Mouse (Mus musculus) cerebellum, adult 9-10 months (tissue): Measurements from ENCODE around the gene Mark4.

Experiments used
- DNase-seq: peaks from one replicate; pipeline ENCODE4 v3.0.0; 2022

Gene Mark4

DNA sequence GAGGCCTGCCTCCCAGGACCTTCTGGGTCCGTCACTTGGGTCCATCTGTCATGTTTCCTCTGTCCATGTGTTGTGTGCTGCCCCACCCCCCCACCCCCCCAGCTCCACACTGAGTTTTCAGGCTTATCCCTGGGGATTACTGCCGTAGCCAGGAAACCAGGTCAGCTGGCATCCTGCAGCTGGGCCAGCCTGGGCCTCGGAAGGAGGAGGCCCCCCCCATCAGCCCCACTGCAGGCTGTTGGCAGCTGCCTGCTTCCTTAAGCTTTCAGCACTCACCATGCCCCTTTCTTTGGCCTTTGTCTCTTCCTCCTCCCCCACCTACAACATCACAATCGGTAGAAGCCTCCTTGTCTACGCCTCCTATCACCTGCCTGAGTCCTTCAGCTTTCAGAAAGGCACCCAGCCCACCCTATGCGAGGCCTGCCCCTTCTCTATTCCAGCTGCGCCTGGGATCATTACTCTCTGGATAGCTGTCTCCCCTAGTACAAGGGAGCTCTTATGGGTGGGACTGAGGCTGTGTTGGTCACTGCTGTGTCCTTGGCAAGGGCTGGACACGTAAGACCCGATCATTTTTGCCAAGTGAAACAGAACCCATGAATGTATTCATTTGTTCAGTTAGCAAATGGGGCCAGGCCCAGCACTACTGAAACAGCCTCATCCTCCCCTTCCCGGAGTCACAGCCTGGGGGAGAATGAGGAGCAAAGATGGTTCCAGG, 69.8 kb downstream of the Mark4 start:
- no peak for DNase-seq

DNA sequence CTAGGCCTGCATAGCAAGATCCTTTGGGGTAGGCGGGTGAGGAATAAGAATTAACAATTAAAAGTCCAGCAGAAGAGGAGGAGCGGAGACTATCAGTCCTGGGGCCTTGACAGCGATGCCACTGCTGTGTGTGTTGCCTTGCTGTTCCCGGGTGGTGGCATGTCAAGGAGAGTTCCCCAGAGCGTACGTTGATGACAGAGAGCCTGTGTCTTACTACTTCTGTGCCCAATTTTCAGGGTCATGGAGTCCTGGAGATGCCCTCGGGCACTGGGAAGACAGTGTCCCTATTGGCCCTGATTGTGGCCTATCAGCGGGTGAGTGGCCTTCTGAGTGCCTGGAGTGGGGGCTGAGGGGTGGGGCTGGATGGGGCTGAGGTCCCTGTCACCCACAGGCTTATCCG, 74.9 kb downstream of the Mark4 start:
- DNase-seq: no peak

DNA sequence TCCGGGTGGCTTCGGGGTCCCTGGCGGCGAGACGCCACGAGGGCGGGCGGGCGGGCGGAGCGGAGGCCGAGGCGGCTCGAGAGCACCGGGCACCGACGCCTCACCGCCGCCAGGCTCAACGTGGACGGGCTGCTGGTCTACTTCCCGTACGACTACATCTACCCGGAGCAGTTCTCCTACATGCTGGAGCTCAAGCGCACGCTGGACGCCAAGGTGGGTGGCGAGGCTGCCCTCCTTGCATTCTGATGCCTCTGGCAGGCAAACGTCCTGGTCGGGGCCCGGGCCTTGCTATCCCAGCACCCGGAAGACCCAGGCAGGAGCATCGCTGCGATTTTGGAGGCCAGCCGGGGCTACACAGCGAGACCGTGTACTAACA, 76.5 kb downstream of the Mark4 start:
- peak; percentile 51 for DNase-seq

DNA sequence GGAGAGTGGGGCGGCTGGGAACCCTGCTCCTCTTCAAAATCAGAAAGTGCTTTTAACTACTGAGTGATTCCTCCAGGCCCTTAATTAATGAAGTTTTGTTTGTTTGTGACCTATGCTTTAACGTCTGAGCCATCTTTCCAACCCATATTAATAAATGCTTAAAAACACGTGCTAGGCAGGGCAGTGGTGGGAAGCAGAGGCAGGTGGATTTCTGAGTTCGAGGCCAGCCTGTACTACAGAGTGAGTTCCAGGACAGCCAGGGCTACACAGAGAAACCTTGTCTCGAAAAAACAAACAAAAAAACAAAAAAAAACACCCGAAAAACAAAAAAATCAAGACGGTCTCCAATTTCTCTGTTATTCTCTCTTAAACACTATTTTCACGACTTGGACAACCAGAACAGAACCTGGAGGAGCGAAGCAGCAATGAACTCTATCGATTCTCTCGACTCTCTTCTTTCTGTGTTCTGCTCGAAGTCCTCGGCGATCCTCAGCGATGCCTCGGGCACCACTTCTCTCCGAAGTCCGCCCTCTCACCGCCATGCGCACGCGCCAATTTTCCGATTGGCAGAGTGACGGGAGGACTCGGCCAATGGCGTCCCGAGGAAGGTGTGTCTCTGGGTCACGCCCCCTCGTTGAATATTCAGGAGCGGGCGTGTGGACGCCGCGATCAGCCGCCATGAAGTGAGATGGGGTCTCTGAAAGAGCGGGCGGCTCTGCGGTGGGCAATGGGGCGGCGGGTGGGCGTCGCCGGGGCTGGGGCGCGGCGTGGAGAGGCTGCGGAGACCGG, 77.0 kb downstream of the Mark4 start, which contains the start of gene Ercc2:
Gene Ercc2, plus strand, starts transcription at position 634 of the 789 bp plus-strand sequence.
- peak; percentile 98 for DNase-seq

DNA sequence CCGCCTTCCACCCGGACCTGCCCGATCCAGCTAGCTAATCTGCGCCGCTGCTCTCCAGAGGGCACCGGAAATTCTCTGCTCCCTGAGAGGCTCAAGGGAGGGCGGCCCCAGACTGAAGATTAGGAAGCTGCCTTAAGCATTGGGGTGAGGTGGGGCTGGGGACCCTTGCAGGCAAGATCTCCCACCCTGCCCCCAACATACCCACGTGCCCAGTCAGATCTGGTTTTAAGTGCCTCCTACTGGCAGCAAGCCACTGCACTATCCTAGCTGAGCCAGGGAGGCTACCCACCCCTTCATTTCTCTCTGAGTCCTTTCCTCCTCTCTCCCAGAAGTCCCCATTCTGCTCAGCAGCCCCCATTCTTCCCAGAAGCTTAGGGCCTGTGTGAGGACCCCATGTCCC, 80.6 kb downstream of the Mark4 start:
- DNase-seq: no peak

DNA sequence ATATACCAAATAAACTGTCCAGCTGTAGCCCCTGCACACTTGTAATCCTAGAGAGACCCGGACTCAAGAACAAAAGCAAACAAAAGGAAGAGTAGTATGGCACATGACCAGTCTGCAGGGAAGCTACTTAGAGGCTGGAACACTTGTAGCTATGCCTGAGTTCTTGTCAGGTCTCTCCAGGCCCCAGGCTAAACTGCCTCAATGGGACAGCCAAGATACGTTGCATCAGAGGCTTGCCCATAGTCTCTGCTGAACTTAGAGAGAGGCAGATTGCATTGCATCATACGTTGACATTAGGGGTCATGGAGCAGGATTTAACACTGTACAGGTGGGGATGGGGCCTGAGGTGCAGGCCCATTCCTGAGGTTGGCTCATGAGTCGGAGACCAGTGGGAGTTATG, 82.6 kb downstream of the Mark4 start:
- DNase-seq: no peak

DNA sequence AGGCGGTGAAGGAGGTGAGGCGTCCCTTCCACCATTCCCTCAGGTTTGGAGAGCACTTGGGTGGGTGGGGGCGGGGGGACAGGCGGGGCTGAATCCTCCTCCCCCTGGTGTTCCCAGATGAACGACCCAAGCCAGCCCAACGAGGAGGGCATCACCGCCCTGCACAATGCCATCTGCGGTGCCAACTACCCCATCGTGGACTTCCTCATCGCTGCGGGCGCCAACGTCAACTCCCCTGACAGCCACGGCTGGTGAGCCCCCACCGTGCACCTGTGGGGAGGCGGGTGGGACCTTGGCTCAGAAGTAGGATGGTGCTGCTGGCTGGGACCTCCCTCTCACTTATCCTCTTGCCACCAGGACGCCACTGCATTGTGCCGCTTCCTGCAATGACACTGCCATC, 83.3 kb downstream of the Mark4 start:
- no peak for DNase-seq
